Mouse (Mus musculus) E14TG2a.4 (cell line): ENCODE results near the gene Pum1.

ENCODE experiments used
- CTCF ChIP-seq: conservative IDR thresholded peaks from 2 replicates; pipeline ENCODE4 v1.5.1; 2014; ENCODE audit warnings: low read length
- POU5F1 ChIP-seq: IDR thresholded peaks from 2 replicates; pipeline ENCODE4 v1.6.1; 2014; ENCODE audit warnings: low read length, borderline replicate concordance

DNA sequence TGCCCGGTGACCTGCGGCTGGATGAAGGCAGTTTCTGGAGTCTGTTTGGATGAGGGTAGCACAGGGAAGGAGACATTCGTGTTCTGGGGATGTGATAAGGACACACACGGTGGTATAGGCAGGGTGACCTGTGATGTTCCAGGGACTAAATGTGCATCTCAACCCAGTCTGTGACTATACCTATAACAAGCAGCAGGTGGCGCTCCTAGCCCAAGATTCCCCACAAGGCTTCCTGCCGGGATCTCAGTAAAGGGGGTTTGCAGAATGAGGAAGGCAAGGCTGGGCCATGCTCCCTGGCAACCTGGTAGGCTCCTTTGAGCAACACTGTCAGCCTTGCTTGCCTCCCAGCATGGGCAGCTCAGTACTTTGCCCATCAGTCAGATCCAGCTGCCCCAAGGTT is 127.1 kb downstream of the Pum1 start:
- TF ChIP-seq CTCF, result peak; percentile 74
- TF ChIP-seq POU5F1, result no peak
